Mouse (Mus musculus) heart, adult 2 months (tissue): ENCODE results near the gene Akr1b3. TPM values are rescaled to one million over a fixed set of nuclear protein-coding genes. Genes with fewer than 3 reads are reported as not detected.
"Not testable (repeated sequence)": the region's sequence is repeated elsewhere in the genome, so short reads cannot be mapped to it uniquely, and the experiment has no call there.

Experiments used
- DNase-seq, 2 experiments: peaks; one replicate each; pipeline ENCODE4 v3.0.0; 2021
- H3K27ac ChIP-seq: fragments of 200-600 bp; 2 replicates; pipeline ENCODE4 v1.8.1; 2022
- H3K27me3 ChIP-seq: fragments of 200-500 bp; 2 replicates; pipeline ENCODE4 v1.6.1; 2012; ENCODE audit warnings: mild to moderate bottlenecking, low read length, inconsistent platforms, mixed read lengths; ENCODE audit not compliant: control insufficient read depth, insufficient read depth
- H3K36me3 ChIP-seq: fragments of 200-500 bp; 2 replicates; pipeline ENCODE4 v1.6.1; 2012; ENCODE audit warnings: low read length, inconsistent platforms; ENCODE audit not compliant: control insufficient read depth, insufficient read depth
- H3K4me1 ChIP-seq: fragments of 200-500 bp; 2 replicates; pipeline ENCODE4 v1.6.1; 2011; ENCODE audit warnings: low read length; ENCODE audit not compliant: control insufficient read depth, insufficient read depth
- H3K4me3 ChIP-seq: fragments of 200-600 bp; 2 replicates; pipeline ENCODE4 v1.8.1; 2022
- H3K79me2 ChIP-seq: fragments of 200-500 bp; replicated peaks from 2 replicates; pipeline ENCODE4 v1.6.1; 2012; ENCODE audit warnings: mild to moderate bottlenecking, inconsistent platforms, low read length, moderate library complexity, mixed read lengths; ENCODE audit not compliant: control insufficient read depth, insufficient read depth
- H3K9ac ChIP-seq: fragments of 200-500 bp; 2 replicates; pipeline ENCODE4 v1.6.1; 2012; ENCODE audit warnings: low read depth, mild to moderate bottlenecking, control low read depth, inconsistent platforms, low read length, mixed read lengths
- CTCF ChIP-seq: fragments of 200-600 bp; IDR thresholded peaks from 2 replicates; pipeline ENCODE4 v1.8.1; 2022; ENCODE audit warnings: antibody characterized with exemption, mild to moderate bottlenecking, moderate library complexity
- EP300 ChIP-seq: fragments of 200-500 bp; IDR thresholded peaks from 2 replicates; pipeline ENCODE4 v1.6.1; 2011; ENCODE audit warnings: low read depth, low read length, control low read depth; ENCODE audit not compliant: insufficient read depth
- POLR2A ChIP-seq: fragments of 200-500 bp; IDR thresholded peaks from 2 replicates; pipeline ENCODE4 v1.6.1; 2011; ENCODE audit warnings: mild to moderate bottlenecking, low read depth, low read length, control low read depth; ENCODE audit not compliant: insufficient read depth
- WGBS: fragments of 180-500 bp; shearing (Covaris S2); methylation state at CpG from one replicate; pipeline ENCODE4 v1.1.7; 2018; 5-methylcytosine and 5-hydroxymethylcytosine counted together
- intact Hi-C: fragments of 180-260 bp; cut with DNase I; formaldehyde crosslinking; loops from one replicate; pipeline ENCODE4 v1.15.1; 2025
- polyA plus RNA-seq: library from polyadenylated mRNA; depleted of rRNA; stranded (reverse); fragments of >200 nt; gene quantifications from 2 replicates; pipeline ENCODE4 v1.2.3, GENCODE M21; 2012
- total RNA-seq, 2 experiments: library from RNA; stranded (reverse); gene quantifications; 2 replicates each; pipeline ENCODE4 v1.2.3; 2021

The Akr1b3 gene
- total and polyA plus RNA-seq, 3 experiments: 266 to 352 (median 282) TPM

- Histone ChIP-seq H3K4me3 (no peak overlapping the region), H3K36me3 (no peaks in the 10 kb centered on the region), H3K79me2 (no peaks in the 10 kb centered on the region), H3K9ac (no peak overlapping the region), H3K4me1 (no peaks in the 10 kb centered on the region), H3K27me3 (no peaks in the 10 kb centered on the region), H3K27ac (no peak overlapping the region)
- intact Hi-C loops: no loop called here
- TF ChIP-seq POLR2A: no peak
- TF ChIP-seq CTCF: no peak
- no peak for TF ChIP-seq EP300
- 71% methylated on average over 10 of the region's 10 CpGs for WGBS
- no peak for DNase-seq
Measured at GRCm38 (mm10) chr6:34344135-34344850, 27.0 kb upstream of the Akr1b3 start.

- no peaks in the 10 kb centered on the region for H3K27me3 ChIP-seq
- intact Hi-C loops: loop anchor here (2.0 kb wide), 1 partner anchor 23 kb away; no protein-coding TSS in a partner anchor
- no peaks in the 10 kb centered on the region for H3K4me1 ChIP-seq
- no peaks in the 10 kb centered on the region for H3K36me3 ChIP-seq
- no peak overlapping the region for H3K27ac ChIP-seq
- TF ChIP-seq POLR2A (no peak), CTCF (no peak), EP300 (no peak)
- DNase-seq: no peak
- no peak overlapping the region for H3K4me3 ChIP-seq
- 73% methylated on average over 6 of the region's 6 CpGs for WGBS
- no peak overlapping the region for H3K9ac ChIP-seq
- H3K79me2 ChIP-seq: no peaks in the 10 kb centered on the region
Measured at GRCm38 (mm10) chr6:34343426-34343825, 26.1 kb upstream of the Akr1b3 start.

- intact Hi-C loops: loop anchor here (2.0 kb wide), 1 partner anchor 22 kb away; no protein-coding TSS in a partner anchor
- TF ChIP-seq EP300: no peak
- TF ChIP-seq CTCF: no peak
- no peak for TF ChIP-seq POLR2A
- no peaks in the 10 kb centered on the region for H3K36me3 ChIP-seq
- H3K4me3 ChIP-seq: no peak overlapping the region
- no peaks in the 10 kb centered on the region for H3K27me3 ChIP-seq
- WGBS: 97% methylated on average over 2 of the region's 2 CpGs
- DNase-seq: no peak
- no peaks in the 10 kb centered on the region for H3K4me1 ChIP-seq
- H3K79me2 ChIP-seq: no peaks in the 10 kb centered on the region
- H3K9ac ChIP-seq: no peak overlapping the region
- H3K27ac ChIP-seq: no peak overlapping the region
Measured at GRCm38 (mm10) chr6:34342476-34342875, 25.2 kb upstream of the Akr1b3 start.

- no peak overlapping the region for H3K4me3 ChIP-seq
- no peak for DNase-seq
- intact Hi-C loops: loop anchor here (2.0 kb wide), 1 partner anchor 21 kb away; no protein-coding TSS in a partner anchor
Measured at GRCm38 (mm10) chr6:34341991-34342390, 24.7 kb upstream of the Akr1b3 start.

GRCm38 (mm10) chr6:34337799-34338198 lies 20.5 kb upstream of the Akr1b3 start:
- H3K27me3 ChIP-seq: no peaks in the 10 kb centered on the region
- H3K79me2 ChIP-seq: no peaks in the 10 kb centered on the region
- H3K36me3 ChIP-seq: no peaks in the 10 kb centered on the region
- H3K4me1 ChIP-seq: no peaks in the 10 kb centered on the region
- H3K27ac ChIP-seq: no peak overlapping the region
- TF ChIP-seq POLR2A (no peak), EP300 (no peak)
- no peak overlapping the region for H3K9ac ChIP-seq
- no peak overlapping the region for H3K4me3 ChIP-seq
- DNase-seq: no peak
- WGBS: 60% methylated on average over 2 of the region's 2 CpGs
- intact Hi-C loops: no loop called here

More at GRCm38 (mm10) chr6:34341991-34342390, 24.7 kb upstream of the Akr1b3 start:
- H3K36me3 ChIP-seq: no peaks in the 10 kb centered on the region
- no peak overlapping the region for H3K27ac ChIP-seq
- no peaks in the 10 kb centered on the region for H3K79me2 ChIP-seq
- H3K4me1 ChIP-seq: no peaks in the 10 kb centered on the region
- 68% methylated on average over 4 of the region's 4 CpGs for WGBS
- H3K27me3 ChIP-seq: no peaks in the 10 kb centered on the region
- TF ChIP-seq EP300 (no peak), POLR2A (no peak), CTCF (no peak)
- no peak overlapping the region for H3K9ac ChIP-seq

- Histone ChIP-seq H3K27ac (no peak overlapping the region), H3K4me3 (no peak overlapping the region), H3K36me3 (no peaks in the 10 kb centered on the region), H3K9ac (no peak overlapping the region), H3K79me2 (no peaks in the 10 kb centered on the region), H3K27me3 (no peaks in the 10 kb centered on the region), H3K4me1 (no peaks in the 10 kb centered on the region; the same call in 1 of the 2 replicates)
- no peak for TF ChIP-seq EP300
- TF ChIP-seq CTCF: no peak
- no peak for TF ChIP-seq POLR2A
- intact Hi-C loops: no loop called here
- no peak for DNase-seq
- 56% methylated on average over 5 of the region's 5 CpGs for WGBS
Measured at GRCm38 (mm10) chr6:34334673-34335072, 17.4 kb upstream of the Akr1b3 start.

- intact Hi-C loops, H3K9ac ChIP-seq, H3K27ac ChIP-seq, H3K36me3 ChIP-seq, H3K79me2 ChIP-seq, H3K4me3 ChIP-seq, DNase-seq, H3K27me3 ChIP-seq, H3K4me1 ChIP-seq: not testable (repeated sequence)
- WGBS: 89% methylated on average over 12 of the region's 12 CpGs
Measured at GRCm38 (mm10) chr6:34331804-34332203, 14.5 kb upstream of the Akr1b3 start.
